Mouse (Mus musculus): ENCODE data around the gene Gm19668.
"Not testable (repeated sequence)": the region's sequence is repeated elsewhere in the genome, so short reads cannot be mapped to it uniquely, and the experiment has no call there.

Gene Gm19668

DNA sequence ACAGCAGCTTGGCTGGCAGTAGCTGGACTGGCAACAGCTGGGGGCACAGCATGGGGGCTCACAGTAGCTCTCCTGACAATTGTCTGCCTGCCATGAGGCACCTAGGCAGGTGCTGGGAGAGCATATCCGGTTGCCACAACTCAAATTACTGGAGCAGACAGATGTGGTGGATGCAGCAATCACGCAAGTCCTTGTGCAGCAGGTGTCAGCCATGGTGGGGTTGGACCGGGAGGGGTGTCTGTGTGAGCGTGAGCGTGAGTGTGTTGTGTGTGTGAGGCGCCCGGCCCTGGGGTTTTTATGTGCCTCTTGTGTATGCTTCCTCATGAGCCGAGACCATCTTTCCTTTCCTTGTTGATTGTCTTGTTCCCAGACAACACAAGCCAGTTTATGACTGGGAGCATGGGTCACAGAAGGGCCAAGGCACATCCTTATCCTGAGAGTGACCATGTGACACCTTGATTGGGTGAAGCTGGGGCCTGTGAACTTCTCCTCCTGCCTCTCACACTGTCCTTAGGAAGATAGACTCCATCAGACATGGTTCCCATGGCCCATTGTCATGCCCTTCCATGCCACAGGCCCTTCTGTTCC lies at the start of gene Gm19668:
TSS of gene Gm19668 (minus strand) at position 213 of the 588 bp plus-strand sequence.
- DNase-seq (ENCODE audit: low spot score in 2 of 2), result no peak

DNA sequence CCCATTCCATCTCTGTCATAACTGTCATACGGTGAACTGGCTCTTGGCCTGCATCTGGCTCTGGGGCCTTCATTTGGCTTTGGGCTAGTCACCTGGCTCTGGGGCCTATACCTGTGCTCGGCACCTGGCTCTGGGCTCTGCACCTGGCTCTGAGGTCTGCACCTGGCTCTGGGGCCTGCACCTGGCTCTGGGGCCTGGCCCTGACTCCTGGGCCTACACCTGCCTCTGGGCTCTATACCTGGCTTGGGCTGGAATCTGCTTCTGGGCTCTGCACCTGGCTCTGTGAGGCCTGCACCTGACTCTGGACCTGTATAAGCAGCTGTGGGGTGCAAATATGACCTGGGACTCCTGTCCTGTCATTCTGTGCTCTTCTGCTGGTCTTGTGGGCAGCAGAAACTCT lies 48.6 kb upstream of the Gm19668 start:
- DNase-seq (ENCODE audit: low spot score in 2 of 2), result no peak

DNA sequence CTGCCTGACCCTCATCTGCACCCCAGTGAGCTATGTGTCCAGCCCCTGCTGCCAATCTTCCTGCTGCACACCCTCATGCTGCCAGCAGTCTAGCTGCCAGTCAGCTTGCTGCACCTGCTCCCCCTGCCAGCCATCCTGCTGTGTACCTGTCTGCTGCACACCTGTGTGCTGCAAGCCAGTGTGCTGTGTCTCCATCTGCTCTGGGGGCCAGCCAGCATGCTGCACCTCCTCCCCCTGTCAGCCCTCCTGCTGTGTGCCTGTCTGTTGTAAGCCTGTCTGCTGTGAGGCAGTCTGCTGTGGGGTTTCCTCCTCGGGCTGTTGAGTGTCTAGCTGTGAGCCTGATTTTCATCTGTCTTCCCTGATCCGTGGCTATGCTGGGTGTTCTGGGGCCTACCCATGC lies 48.0 kb upstream of the Gm19668 start:
- DNase-seq (ENCODE audit: low spot score in 2 of 2), result no peak

DNA sequence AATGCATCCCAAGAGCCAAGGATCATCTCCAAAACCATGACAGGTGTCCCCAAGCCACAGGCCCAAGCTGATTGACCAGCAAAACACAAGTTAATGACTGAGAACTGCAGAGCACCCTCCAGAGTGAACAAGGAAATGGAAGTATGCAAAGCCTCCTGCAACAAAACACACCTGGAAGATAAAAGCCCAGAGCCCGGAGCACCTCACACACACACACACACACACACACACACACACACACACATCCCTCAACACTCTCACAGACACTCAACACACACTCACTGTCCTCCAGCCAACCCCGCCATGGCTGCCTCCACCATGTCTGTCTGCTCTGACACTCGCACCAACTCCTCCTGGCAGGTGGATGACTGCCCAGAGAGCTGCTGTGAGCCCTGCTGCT lies 47.6 kb upstream of the Gm19668 start, which contains the start of gene Gm36176:
TSS of gene Gm36176 (plus strand) at position 301 of the 400 bp plus-strand sequence.
- DNase-seq (ENCODE audit: low spot score in 2 of 2), result no peak

DNA sequence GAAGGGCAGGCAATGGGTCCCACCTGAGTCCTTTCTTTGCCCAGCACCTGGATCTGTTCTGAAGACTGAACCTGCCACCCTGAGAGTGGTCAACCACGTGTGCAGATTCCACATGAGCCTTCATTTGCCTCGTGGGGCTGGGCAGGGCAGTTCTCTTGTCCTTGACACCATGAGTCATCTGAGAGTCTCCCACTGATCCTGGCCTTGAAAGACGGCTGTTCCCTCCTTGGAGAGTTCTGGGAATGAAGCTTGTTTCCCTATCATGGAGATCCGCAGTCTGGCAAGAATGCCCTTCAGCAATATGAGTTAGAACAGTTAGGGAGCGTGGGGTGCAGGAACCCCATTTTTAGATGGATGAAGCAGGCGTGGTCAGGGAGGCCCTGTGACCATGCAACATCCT lies 40.1 kb upstream of the Gm19668 start:
- no peak for DNase-seq (ENCODE audit: low spot score in 2 of 2)

DNA sequence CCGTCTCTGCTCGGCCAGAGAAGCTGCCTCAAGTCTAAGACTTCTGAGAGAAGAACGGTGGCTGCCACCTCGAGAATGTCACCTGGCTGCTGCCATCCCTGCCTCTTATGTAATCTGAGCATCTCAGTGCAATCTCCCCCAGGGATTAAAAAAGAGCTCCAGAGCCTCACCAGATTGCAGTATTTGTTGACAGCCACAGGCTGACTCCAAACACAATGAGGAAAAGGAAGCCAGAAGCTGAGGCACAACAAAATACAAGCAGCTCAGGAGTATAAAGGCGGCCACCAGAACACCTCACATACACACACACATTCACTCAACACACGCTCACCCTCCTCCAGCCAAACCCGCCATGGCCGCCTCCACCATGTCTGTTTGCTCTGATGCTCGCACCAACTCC lies 36.7 kb upstream of the Gm19668 start, which contains the start of gene Krtap10-10:
TSS of gene Krtap10-10 (plus strand) at position 301 of the 400 bp plus-strand sequence.
- DNase-seq (ENCODE audit: low spot score in 2 of 2), result no peak

DNA sequence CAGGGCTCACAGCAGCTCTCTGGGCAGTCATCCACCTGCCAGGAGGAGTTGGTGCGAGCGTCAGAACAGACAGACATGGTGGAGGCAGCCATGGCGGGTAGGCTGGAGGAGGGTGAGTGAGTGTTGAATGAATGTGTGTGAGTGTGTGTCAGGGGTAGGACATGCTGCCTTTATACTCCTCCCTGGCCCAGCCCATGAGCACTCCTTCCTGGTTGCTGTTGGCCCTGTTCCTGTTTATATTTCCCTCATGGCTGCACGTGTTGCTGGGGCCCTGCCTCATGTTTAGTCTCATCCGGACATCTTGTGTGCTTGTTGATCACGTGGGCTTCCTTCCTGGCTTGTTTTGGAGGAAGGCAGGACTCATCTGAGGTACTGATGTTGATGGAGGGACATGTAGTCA lies 28.0 kb upstream of the Gm19668 start, which contains the start of gene Krtap10-4:
TSS of gene Krtap10-4 (minus strand) at position 145 of the 400 bp plus-strand sequence.
- no peak for DNase-seq (ENCODE audit: low spot score in 2 of 2)

DNA sequence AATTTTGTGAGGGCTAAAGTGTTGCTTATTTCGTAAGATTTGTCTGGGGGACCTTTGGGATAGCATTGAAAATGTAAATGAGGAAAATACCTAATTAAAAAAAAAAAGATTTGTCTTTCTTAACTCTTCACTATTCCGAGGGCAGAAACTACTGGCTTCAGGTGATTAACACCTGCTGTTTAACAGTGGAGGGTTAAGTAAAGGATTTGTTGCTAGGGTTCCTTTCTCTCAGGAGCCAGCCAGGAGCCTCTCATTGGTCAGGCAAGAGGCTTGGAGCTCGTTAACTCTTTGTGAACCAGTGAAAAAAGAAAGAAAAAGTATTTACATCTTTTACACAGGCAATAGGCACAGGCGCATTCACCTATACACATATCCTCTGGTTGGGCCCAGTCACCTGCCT lies 20.3 kb upstream of the Gm19668 start:
- DNase-seq (ENCODE audit: low spot score in 2 of 2), result no peak

DNA sequence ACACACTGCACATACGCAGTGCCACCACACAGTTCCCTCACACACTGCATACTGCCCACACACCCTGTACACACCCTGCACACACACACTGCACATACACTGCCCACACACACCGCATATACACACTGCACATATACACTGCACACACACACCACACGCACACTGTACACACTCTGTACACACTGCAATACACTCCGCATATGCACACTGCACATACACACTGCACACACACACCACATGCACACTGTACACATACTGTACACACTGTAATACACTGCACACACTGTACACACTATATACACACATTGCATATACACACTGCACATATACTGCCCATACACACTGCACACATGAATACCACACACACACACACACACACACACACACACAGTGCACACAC lies 19.6 kb upstream of the Gm19668 start:
- DNase-seq (ENCODE audit: low spot score in 2 of 2), result no peak

DNA sequence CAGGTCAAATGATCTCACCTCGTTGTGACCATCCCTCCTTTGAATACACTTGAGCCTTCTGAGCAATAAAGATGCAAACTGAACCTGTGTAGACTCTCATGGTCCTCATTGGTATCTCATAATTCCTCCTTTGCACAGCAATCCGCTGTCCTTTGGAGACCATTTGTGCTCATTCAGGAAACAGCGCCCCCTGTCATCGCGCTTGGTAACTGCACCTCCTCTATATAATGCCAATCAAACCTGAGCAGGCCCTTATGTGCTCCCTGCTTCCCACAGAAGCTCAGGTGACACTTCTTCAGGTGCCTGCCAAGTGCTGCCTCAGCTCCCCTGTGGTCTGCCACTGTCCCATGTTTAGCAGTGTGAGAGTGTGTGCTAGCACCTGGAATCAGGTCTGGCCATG lies 16.6 kb upstream of the Gm19668 start:
- no peak for DNase-seq (ENCODE audit: low spot score in 2 of 2)

DNA sequence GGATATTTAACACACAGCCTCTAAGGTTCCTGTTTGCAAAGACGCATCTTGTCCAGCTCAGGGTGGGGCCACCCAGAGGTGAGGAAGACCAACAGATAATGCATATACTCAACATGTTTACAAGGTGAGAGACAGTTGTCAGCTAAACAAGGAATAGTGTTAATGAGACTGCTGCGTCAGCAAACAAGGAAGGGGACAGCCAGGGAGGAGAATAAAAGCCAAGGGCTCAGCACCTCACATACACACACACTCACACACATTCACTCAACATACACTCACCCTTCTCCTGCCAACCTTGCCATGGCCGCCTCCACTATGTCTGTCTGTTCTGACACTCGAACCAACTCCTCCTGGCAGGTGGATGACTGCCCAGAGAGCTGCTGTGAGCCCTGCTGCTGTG lies 15.4 kb upstream of the Gm19668 start, which contains the start of gene Gm2696:
TSS of gene Gm2696 (plus strand) at position 301 of the 400 bp plus-strand sequence.
- no peak for DNase-seq (ENCODE audit: low spot score in 2 of 2)

DNA sequence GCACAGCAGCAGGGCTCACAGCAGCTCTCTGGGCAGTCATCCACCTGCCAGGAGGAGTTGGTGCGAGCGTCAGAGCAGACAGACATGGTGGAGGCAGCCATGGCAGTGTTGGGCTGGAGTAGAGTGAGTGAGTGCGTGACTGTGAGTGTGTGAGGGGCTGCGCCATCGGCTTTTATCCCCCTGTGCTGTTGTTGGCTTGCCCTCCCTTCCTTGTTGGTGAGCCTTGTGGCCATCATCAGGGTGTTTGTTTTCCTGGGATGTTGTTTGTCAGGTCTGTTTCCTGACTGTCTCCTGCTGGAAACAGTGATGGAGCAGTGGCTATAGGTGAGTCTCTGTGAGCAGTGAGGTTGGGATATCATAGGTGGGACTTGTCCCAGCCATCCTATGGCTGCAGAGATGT lies 12.8 kb upstream of the Gm19668 start, which contains the start of gene Gm9507:
TSS of gene Gm9507 (minus strand) at position 101 of the 400 bp plus-strand sequence.
- DNase-seq (ENCODE audit: low spot score in 2 of 2), result no peak

DNA sequence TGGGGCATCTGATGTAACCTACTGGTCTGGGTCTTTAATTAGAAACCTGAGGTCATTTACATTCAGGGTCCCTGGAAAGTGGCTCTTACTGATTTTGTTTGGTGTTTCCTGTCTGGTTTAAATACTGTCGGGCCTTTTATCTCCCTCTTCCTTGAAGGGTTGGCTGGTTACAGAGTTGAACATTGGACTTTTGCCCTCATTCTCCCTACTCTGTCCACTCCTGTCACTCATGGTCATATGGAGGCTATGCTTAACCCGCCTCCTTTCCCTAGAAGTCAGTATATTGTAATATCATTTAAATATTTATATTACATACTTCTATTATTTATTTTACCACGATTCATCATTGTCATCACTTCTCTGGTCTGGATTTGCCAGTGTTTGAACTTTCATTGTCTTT lies 5.2 kb upstream of the Gm19668 start:
- DNase-seq (ENCODE audit: low spot score in 2 of 2), result no peak

DNA sequence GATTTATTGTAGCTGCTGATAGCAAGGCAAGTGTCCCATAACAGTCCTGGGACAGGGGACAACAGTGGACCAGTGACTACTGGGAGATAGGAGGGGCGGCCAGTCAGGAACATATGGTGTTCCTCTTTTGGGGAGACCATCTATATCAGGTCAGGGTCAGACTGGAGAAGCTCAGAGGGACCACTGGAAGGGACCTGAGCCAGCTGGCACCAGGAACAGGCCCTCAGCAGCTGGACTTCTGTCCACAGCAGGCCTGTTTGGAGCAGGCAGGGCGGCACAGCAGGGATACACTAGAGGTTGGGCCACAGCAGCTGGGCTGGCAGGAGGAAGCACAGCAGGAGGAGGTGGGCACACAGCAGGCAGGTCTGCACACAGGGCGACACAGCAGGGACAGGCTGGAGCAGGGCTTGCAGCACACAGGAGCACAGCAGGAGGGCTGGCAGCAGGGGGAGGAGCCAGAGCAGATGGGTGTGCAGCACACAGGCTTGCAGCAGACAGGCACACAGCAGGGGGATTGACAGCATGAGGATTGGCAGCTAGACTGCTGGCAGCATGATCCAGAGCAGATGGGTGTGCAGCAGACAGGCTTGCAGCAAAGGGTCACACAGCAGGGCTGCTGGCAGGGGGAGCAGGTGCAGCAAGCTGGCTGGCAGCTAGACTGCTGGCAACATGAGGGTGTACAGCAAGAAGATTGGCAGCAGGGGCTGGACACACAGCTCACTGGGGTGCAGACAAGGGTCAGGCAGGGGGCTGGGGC lies 591 bp downstream of the Gm19668 start:
- DNase-seq (ENCODE audit: low spot score in 2 of 2), result not testable (repeated sequence)

DNA sequence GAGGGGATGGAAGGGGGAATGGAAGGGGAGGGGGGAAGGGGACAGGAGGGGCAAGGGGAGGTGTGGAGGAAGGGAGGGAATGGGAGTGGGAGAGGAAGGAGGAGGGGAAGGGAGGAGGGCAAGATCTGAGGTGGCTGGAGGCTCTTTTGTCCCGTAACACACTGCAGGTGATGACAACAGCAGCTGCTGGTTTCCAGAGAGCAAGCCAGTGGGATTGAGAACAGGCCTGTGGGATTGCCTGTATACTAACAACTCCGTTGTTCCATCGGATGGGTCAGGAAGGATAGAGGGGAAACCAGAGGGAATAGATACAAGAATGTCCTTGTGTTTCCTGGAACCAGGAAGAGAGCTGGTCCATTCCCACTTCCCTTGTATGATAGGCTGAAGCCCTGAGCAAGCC lies 1.3 kb downstream of the Gm19668 start:
- DNase-seq (ENCODE audit: low spot score in 2 of 2), result no peak

DNA sequence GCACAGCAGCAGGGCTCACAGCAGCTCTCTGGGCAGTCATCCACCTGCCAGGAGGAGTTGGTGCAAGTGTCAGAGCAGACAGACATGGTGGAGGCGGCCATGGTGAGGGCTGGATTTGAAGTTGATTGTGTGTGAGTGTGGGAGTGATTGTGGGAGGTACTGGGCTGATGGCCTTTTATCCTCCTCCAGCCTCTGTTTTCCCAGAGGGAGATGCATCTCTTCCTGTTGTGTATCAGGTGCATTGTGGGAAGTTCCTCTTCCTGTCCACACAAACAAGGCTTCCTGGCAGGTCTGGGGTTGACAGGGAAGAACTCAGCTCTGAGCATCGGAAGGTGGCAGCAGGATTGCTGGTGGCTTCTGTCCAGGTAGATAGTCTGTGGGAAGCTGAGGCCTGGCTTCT lies 4.0 kb downstream of the Gm19668 start, which contains the start of gene Gm9639:
TSS of gene Gm9639 (minus strand) at position 101 of the 400 bp plus-strand sequence.
- DNase-seq (ENCODE audit: low spot score in 2 of 2), result no peak

DNA sequence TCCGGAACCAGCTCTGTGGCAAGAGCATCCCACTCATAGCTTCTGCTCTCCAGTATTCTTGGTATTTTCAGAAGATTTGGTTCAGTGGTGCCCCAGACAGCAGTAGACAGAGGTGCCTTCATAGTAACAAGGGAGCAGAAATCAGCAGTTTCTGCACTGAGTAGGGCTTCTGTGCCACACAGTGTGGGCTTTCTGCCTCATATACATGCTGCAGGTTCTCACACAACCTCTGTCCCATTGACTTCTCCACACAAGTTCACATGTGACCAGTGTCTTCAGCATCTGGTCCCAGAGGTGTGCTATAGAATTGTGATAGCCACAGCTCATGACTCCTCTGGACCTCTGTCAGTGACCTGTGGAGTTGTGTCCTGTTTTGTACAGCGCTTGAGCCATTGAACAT lies 10.3 kb downstream of the Gm19668 start:
- no peak for DNase-seq (ENCODE audit: low spot score in 2 of 2)

DNA sequence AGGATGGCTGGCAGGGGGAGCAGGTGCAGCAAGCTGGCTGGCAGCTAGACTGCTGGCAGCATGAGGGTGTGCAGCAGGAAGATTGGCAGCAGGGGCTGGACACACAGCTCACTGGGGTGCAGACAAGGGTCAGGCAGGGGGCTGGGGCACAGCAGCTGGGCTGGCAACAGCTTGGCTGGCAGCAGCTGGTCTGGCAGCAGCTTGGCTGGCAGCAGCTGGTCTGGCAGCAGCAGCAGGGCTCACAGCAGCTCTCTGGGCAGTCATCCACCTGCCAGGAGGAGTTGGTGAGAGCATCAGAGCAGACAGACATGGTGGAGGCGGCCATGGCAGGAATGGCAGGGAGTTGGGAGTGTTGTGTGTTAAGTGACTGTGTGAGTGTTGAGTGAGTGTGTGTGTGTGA lies 11.1 kb downstream of the Gm19668 start, which contains the start of gene Gm7137:
TSS of gene Gm7137 (minus strand) at position 325 of the 400 bp plus-strand sequence.
- peak; percentile 16 to 36 for DNase-seq (ENCODE audit: low spot score in 2 of 2)

DNA sequence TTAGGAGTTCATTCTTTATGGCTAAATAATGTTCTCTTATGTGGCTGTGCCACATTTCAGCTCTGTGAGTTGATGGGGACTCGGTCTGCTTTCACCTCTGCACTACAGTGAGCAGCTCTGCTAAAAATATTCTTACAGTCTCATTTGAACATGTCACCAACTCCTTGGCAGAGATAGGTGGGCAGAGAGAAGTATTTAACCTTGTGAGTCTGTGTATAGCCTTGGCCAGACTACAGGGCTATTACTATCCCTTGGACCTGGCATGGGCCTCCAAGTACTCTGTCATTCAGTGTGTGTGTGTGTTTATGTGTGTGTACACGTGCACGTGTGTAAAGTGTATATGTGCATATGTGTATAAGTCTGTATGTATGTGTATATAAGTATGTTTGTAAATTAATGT lies 15.5 kb downstream of the Gm19668 start:
- DNase-seq (ENCODE audit: low spot score in 2 of 2), result not testable (repeated sequence)

DNA sequence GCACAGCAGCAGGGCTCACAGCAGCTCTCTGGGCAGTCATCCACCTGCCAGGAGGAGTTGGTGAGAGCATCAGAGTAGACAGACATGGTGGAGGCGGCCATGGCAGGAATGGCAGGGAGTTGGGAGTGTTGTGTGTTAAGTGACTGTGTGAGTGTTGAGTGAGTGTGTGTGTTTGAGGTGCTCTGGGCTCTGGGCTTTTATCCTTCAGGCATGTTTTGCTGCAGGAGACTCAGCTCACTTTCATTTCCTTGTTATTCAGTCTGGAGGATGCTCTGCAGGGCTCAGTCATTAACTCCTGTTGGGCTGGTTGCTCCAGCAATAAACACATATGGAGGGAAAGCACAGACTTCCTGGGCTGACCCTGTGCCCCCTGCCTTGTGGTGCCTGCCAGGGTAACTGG lies 16.5 kb downstream of the Gm19668 start, which contains the start of gene Gm3250:
TSS of gene Gm3250 (minus strand) at position 101 of the 400 bp plus-strand sequence.
- not testable (repeated sequence) for DNase-seq (ENCODE audit: low spot score in 2 of 2)

DNA sequence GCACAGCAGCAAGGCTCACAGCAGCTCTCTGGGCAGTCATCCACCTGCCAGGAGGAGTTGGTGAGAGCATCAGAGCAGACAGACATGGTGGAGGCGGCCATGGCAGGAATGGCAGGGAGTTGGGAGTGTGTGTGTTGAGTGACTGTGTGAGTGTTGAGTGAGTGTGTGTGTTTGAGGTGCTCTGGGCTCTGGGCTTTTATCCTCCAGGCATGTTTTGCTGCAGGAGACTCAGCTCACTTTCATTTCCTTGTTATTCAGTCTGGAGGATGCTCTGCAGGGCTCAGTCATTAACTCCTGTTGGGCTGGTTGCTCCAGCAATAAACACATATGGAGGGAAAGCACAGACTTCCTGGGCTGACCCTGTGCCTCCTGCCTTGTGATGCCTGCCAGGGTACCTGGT lies 22.1 kb downstream of the Gm19668 start, which contains the start of gene Gm7138:
TSS of gene Gm7138 (minus strand) at position 101 of the 400 bp plus-strand sequence.
- not testable (repeated sequence) for DNase-seq (ENCODE audit: low spot score in 2 of 2)

DNA sequence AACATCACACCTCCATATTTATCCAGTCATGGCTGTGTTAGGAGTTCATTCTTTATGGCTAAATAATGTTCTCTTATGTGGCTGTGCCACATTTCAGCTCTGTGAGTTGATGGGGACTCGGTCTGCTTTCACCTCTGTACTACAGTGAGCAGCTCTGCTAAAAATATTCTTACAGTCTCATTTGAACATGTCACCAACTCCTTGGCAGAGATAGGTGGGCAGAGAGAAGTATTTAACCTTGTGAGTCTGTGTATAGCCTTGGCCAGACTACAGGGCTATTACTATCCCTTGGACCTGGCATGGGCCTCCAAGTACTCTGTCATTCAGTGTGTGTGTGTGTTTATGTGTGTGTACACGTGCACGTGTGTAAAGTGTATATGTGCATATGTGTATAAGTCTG lies 26.8 kb downstream of the Gm19668 start:
- DNase-seq (ENCODE audit: low spot score in 2 of 2), result not testable (repeated sequence)

DNA sequence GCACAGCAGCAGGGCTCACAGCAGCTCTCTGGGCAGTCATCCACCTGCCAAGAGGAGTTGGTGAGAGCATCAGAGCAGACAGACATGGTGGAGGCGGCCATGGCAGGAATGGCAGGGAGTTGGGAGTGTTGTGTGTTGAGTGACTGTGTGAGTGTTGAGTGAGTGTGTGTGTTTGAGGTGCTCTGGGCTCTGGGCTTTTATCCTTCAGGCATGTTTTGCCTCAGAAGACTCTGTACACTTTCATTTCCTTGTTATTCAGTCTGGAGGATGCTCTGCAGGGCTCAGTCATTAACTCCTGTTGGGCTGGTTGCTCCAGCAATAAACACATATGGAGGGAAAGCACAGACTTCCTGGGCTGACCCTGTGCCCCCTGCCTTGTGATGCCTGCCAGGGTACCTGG lies 27.7 kb downstream of the Gm19668 start, which contains the start of gene Gm3238:
TSS of gene Gm3238 (minus strand) at position 101 of the 400 bp plus-strand sequence.
- not testable (repeated sequence) for DNase-seq (ENCODE audit: low spot score in 2 of 2)

Data from heart, adult 9 months (tissue).